Mouse (Mus musculus) embryo, embryonic 9.5 days (tissue): ENCODE data around the gene Aatk.

Experiments used
- DNase-seq: peaks from one replicate; pipeline ENCODE4 v3.0.0-alpha.2; 2017; ENCODE audit errors: extremely low spot score

The Aatk gene

DNA sequence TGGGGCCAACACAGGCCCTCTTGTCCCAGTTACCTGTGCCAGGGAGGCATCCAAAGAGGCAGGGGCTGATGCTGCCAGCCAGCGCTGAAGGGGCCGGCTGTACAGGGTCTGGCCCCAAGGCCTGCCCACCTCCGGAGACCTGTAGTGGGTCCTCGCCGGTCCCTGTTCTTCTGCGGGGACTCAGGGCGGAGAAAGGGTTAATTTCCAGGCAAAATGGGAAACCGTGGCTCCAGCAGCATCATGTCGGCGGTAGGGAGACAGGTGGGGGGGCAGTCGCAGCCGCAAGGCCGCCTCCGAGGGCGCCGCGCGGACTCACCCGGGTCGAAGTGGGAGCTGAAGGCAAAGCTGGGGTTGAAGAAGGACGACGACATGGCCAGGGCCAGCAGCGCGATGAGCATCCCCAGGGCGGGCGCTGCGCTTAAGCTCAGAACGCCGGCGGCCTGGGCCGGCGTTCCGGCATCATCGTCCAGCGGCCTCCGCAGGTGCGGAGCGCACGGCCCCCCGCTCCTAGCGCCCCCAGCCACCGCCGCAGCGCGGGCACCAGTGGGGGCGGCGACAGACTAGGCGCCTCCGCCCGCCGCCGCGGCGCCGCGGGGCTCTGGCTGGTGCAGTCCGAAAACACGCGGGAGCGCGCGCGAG is at the start of gene Aatk:
TSS of gene Aatk (minus strand) at position 615 of the 639 bp plus-strand sequence.
- no peak for DNase-seq

- no peak for DNase-seq
These were observed 46.0 kb upstream of the Aatk start for GRCm38 (mm10) chr11:120092817-120093591.

GRCm38 (mm10) chr11:120090661-120091060 is 43.7 kb upstream of the Aatk start:
- no peak for DNase-seq

- DNase-seq, result peak; percentile 98
These were observed 39.8 kb upstream of the Aatk start, which contains the start of gene Cep131 for GRCm38 (mm10) chr11:120086702-120087152. Gene Cep131, minus strand, starts transcription at chr11:120086827.

GRCm38 (mm10) chr11:120085891-120086627 is 39.1 kb upstream of the Aatk start:
- DNase-seq, result no peak

- DNase-seq, result no peak
These were observed 33.3 kb upstream of the Aatk start for GRCm38 (mm10) chr11:120080282-120080681.

DNA sequence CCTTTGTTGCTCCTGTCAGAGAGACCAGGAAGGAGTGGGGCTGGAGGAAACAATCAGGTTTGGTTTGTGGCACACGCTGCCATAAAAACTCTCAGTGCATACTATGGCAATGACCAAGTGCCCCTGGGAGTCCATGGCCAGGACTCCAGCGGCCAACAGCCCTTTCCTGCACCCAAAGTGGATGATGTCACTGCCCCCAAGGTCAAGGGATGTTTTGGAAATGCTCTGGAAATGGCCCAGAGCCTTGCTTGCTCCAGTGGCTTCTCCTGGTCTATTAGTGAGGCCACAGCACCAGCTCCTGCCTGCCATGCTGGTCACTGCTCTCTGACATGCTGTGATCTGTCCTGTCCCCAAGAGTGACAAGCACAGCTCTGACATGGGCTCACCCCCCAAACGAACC is 29.2 kb upstream of the Aatk start:
- no peak for DNase-seq

DNA sequence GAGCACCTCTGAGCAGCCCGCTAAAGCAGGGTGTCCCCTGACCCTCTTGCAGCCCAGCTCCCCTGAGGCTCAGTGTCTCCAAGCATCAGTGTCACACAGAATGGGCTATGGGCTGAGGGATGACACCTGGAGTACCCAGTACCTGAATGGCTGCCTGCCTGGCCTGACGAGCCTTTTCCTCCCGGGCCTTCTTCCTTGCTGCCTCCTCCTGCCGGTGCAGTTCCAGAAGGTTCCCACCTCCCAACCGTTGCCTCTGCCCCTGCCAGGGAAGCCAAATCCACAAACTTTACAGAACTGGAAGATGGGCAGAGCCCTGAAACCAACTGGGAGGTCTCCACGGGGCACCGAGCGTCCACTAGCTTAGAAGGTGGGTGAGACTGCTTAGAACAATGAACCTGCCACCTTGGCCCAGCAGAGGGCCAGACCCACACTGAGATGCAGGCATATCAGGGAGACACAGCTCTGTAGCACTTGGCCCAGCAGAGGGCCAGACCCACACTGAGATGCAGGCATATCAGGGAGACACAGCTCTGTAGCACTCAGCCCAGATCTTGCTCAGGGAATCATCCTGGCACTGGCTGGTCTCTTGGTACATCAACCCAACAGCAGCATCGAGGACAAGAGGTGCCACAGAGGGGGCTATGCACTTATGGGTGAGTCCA is 26.1 kb upstream of the Aatk start:
- DNase-seq, result no peak

DNA sequence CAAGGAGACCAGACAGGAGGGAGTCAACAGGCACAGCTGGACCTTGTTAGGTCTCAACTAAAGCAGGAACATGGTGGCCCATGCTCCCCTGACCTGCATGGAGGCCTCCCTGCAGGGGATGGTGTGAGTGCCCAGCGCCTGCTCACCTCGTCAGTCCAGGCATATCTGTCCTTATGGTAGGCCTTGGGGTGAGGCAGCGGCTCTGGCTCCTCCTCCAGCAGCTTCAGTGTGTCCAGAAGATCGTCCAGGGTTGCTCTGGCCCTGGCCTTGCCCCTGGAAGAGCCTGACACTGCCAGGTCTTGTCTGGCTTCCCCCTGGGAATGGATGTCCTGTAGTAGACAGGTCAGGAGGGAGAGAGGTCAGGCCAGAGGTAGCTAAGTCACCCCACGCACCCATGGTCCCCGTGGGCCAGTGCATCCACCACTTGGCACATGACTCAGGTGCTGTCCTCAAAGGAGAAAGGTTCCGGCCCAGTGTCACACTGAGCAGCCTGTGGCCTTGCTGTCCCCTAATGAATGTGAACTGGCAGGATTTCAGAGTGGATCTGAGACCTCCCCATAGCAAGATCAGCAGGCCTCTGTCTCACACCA is 24.9 kb upstream of the Aatk start:
- no peak for DNase-seq

- DNase-seq, result peak; percentile 39
These were observed 24.1 kb upstream of the Aatk start for GRCm38 (mm10) chr11:120071065-120071464.

- no peak for DNase-seq
These were observed 23.4 kb upstream of the Aatk start for GRCm38 (mm10) chr11:120070286-120070930.

- DNase-seq, result peak; percentile 53
These were observed 22.3 kb upstream of the Aatk start for GRCm38 (mm10) chr11:120069261-120069660.

DNA sequence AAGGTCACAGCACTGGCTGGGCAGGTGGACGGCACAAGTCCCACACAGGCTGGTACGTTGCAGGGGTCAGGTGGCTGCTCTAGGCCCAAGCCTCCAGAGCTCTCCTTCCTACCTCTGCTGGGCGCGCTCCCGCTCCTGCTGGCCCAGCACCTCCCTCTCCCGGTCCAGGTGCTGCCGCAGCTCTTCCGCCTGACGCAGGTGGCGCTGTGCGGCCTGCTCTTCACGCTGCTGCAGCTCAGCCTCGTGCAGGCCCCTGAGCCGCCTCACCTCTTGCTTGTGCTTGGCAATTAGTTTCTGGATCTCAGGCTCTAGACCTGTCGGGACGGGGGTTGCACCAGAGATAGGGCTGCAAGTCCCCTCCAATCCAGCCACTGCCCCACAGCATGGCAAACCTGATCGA is 20.9 kb upstream of the Aatk start:
- DNase-seq, result no peak

GRCm38 (mm10) chr11:120065291-120065690 is 18.3 kb upstream of the Aatk start:
- no peak for DNase-seq

DNA sequence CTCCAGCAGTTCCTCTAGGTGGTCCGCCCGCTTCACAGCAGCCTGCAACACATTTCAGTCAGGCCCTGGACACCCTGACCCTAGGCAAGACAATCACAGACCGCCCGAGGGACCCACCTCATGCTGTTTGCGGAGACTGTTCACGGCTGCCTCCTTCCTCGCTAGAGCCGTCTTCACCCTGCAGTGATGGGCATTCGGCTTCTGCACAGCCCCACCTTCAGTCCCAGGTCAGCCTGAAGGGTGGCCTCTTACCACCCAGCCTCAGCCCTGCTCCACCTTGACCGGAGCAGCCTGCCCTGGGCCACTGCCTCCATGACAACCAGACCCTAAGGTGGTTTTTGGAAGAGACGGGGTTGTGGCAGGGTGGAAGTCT is 17.7 kb upstream of the Aatk start:
- no peak for DNase-seq

DNA sequence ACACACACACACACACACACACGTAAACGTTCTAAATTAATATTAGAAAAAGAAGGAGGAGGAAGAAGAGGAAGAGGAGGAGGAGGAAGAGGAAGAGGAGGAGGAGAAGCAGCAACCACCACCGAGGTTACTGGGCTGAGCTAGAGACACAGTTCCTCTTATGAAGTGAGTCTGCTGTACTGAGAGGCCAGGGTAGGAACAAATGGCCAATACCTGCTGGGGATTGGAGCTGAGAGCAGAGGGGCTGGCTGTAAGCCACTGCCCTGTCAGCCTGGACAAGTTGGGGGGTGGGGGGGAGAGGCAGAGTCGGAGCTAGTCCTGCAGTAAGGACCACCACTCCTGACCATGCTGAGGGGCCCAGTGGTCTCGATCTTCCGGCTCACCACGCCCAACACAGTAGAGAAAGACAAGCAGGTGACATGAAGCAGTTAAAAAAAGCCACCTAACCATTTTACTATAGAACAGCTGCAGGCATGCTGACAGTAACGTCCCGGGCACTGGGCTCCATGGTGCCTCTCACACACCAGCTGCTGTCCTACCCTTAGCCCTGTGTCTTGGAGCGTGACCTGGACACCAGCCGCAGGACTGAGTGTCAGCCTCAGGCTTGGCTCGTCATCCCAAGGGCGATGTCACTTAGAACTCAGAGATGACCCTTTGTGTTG is 17.2 kb upstream of the Aatk start:
- DNase-seq, result no peak

GRCm38 (mm10) chr11:120063326-120063725 is 16.4 kb upstream of the Aatk start:
- DNase-seq, result no peak

DNA sequence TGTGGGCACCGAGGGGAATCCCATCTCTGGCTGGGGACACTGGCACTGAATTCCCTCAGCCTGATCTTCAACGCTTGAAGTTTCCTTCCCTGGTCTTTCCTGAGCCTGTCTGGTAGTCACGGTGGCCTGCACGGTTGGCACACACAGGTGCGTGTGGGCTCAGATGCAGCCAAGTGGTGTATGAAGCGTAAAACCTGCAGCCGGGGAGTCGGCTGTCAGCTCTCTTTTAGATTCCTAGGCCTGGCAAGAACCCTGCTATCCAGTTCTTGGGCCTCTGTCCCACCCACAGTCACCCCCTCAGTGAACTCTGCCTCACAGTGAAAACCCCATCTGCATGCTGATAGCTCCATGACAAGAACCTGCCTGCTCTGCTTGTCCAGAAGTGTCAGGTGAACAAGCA is 13.7 kb upstream of the Aatk start:
- DNase-seq, result no peak

DNA sequence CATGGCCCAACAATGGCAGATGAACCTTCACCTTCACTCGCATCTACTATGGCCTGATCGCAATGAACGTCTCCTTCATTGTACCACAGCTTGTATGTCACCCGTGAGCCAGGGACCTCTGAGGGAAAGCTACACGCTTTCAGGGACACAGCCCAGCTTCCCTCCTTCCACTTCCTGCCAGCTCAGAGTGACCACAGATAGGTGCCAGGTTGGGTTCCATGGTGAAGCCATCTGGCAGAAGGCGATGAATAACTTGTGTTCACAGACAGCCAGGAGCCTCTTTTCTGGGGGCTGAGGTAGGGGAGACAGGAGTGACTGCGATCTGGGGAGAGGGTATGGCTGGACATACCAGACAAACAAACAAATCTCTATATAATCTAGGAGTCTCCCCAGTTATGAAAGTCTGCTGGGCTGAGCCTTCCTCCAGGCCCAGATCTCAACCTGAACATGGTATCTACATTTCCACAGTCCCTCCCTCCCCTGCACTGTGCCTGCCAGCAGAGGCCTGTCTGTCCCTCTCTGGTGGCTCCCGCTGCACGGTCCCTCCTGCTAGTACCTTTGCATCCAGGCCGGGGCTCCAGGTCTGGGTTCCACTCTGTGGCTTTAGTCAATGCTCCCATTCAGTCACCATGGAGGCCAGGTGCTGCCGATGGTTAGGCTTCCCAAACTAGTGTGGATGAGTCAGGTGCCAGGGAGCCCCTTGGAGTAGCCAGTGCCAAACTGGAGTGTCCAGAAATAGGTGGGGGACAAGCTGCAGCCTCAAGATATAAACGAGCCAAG is 9.2 kb upstream of the Aatk start:
- DNase-seq, result no peak

GRCm38 (mm10) chr11:120053846-120054245 is 6.9 kb upstream of the Aatk start:
- no peak for DNase-seq
